Mouse (Mus musculus): Measurements from ENCODE around the gene Ddi2. TPM values are rescaled to one million over a fixed set of nuclear protein-coding genes. Genes with fewer than 3 reads are reported as not detected.

Ddi2 gene
- polyA plus RNA-seq, 1 experiment: 21.2 TPM

- no peak overlapping the region for H3K27ac ChIP-seq (ENCODE audit: insufficient read depth, low read depth, low read length)
- 85% methylated on average over 14 of the region's 14 CpGs for WGBS
- H3K36me3 ChIP-seq (ENCODE audit: control insufficient read depth, insufficient read depth, low read length): peaks cover 34% of the 10 kb centered on the region
- no peaks in the 10 kb centered on the region for H3K27me3 ChIP-seq (ENCODE audit: control insufficient read depth, insufficient read depth, low read length)
- no peak for TF ChIP-seq POLR2A (IDR thresholded peaks at IDR 0.05; ENCODE audit: low read depth, low read length)
- TF ChIP-seq CTCF (IDR thresholded peaks at IDR 0.05; ENCODE audit: extremely low read depth, insufficient read length, insufficient replicate concordance, low read depth, low read length): no peak
- H3K4me3 ChIP-seq (ENCODE audit: low read depth, low read length): no peak overlapping the region
- H3K4me1 ChIP-seq (ENCODE audit: control insufficient read depth, insufficient read depth, insufficient read length, low read length): peaks cover 8% of the 10 kb centered on the region
Observed at GRCm38 (mm10) chr4:141628661-141629060, 94.6 kb downstream of the Ddi2 start.

Other genes starting within 250 kb of the Ddi2 start
- gene Spen, start 184.8 kb downstream of the Ddi2 start, polyA plus RNA-seq (2012; rRNA removed): 30.8 and 56.0 TPM in 2 replicates
- gene Fblim1, start 117.3 kb downstream of the Ddi2 start, polyA plus RNA-seq (2012; rRNA removed): 55.3 and 108 TPM in 2 replicates
- gene Tmem82, start 104.8 kb downstream of the Ddi2 start, polyA plus RNA-seq (2012; rRNA removed): 46.5 and 61.9 TPM in 2 replicates
- 11.2 and 25.3 TPM in 2 replicates for gene Slc25a34, start 99.6 kb downstream of the Ddi2 start, polyA plus RNA-seq (2012; rRNA removed)
- 9.7 and 17.0 TPM in 2 replicates for gene Plekhm2, start 58.5 kb downstream of the Ddi2 start, polyA plus RNA-seq (2012; rRNA removed)
- 9.8 and 16.5 TPM in 2 replicates for gene Rsc1a1, start 37.8 kb downstream of the Ddi2 start, polyA plus RNA-seq (2012; rRNA removed)
- gene Agmat, start 23.3 kb upstream of the Ddi2 start, polyA plus RNA-seq (2012; rRNA removed): 13.3 and 19.0 TPM in 2 replicates
- 3.2 and 5.3 TPM in 2 replicates for gene Dnajc16, start 67.5 kb upstream of the Ddi2 start, polyA plus RNA-seq (2012; rRNA removed)
- gene Casp9, start 70.2 kb upstream of the Ddi2 start, polyA plus RNA-seq (2012; rRNA removed): 11.5 and 14.6 TPM in 2 replicates
- 124 and 65,009 TPM in 2 replicates for gene Cela2a, start 102.7 kb upstream of the Ddi2 start, polyA plus RNA-seq (2012; rRNA removed)
- 13.9 and 8,604 TPM in 2 replicates for gene Ctrc, start 122.9 kb upstream of the Ddi2 start, polyA plus RNA-seq (2012; rRNA removed)
- 188 and 423 TPM in 2 replicates for gene Efhd2, start 151.5 kb upstream of the Ddi2 start, polyA plus RNA-seq (2012; rRNA removed)